Mouse (Mus musculus): ENCODE results near the gene Plac8.

- TF ChIP-seq CTCF (IDR thresholded peaks at IDR 0.05; ENCODE audit: insufficient read depth, low read length) (no peak), POLR2A (IDR thresholded peaks at IDR 0.05; ENCODE audit: borderline replicate concordance, extremely low read depth, low read depth, low read length) (no peak)
Measured at GRCm38 (mm10) chr5:100581622-100582434, 9.8 kb upstream of the Plac8 start.

All from lung, adult 2 months (tissue).